Mouse (Mus musculus): ENCODE results near the gene Asap3. TPM values are rescaled to one million over a fixed set of nuclear protein-coding genes. Genes with fewer than 3 reads are reported as not detected.

Asap3 gene
- total RNA-seq, 2 experiments from 2014 or later = 2.5 to 3.1 TPM

DNA sequence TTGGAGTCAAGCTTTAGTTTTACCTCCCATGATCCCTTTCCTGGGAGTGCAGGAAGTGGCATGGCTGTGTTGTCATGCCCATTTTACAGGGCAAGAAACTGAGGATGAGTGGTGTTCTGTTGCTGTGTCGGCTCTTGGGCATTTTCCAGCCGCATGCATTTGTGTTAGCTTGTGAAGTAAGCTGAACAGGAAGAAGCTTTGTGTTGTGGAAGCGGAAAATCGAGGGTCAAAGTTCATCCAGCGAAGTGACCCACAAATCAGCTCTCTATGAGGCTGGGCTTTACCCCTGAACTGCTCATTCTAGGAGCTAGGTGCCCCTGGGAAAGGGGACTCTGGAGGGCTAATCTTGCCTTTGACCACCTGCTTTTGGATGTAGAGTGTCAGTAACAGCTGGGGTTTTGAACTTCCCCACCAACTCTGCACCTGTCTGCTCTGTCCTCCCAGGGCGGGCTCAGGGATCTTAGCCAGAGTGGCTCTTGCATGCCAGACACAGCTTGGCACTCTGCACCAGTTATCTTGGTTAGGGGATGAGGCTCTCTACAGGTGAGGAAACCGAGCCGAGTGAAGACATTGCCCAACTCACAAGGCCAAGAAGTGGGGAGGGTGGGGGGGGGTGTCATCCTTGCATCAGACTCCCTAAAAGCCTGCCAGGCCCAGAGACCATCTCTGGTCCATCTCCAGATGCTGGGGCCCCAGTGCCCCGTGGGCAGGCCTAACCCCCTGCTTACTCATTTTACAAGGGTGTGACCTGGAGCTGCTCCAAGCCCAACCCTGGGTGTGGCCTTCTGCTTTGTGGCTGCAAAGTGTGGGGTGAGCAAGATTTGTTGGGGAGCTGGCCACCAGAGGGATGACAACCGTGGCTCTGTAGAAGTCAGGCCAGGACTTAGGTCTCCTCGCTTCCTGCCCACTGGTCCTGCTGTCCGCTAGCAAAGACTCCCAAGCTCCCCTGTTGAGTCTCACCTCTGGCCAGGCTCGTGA, 31.7 kb upstream of the Asap3 start:
- no peak overlapping the region for H3K27ac ChIP-seq
- DNase-seq (ENCODE audit: low spot score in 2 of 2) = no peak
- no peak for TF ChIP-seq CTCF (conservative IDR thresholded peaks at IDR 0.05)
- H3K4me3 ChIP-seq = no peak overlapping the region

DNA sequence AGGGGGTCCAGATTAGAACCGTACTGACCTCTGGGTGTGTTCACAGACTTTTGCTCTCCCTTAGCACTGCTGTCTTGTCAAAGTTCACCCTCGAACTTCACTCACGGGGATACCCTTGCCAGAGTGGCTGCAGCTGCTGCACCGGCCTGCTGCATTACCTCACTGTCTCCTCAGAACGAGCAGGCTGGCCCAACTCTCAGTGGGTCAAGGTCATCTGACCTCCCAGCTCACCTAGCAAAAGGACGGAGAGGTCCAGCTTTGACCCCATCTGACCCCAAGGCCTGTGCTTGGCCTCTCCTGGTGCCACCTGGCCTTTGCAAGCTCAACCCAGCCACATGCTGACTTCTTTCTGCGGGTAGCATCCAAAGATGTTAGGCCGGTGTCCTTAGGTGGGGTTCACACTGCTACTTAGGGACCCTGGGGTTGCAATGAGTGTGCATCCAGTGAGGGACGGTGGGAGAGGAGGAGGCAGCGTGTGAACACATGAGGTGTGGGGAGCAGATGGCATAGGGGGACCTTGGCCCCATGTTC, 30.1 kb upstream of the Asap3 start:
- H3K4me3 ChIP-seq = no peak overlapping the region
- TF ChIP-seq CTCF (conservative IDR thresholded peaks at IDR 0.05) = no peak

DNA sequence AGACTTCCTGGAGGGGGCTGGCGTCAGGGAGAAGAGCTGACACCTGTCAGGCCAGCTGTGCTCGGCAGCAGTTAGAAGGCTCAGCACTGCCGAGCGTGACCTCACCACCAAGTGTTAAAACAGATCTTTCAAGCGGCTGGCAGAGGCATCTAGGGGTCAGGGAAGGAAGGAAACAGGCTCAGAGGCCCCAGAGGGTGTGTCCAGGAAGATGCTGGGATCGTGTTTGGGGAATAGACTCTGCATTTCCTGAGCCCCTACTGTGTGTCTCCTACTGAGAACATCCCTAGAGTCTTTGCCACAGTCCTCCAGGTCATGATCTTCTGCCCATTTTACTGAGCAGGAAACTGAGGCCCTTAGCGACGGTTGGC, 28.9 kb upstream of the Asap3 start:
- no peak for DNase-seq (ENCODE audit: low spot score in 2 of 2)
- TF ChIP-seq CTCF (conservative IDR thresholded peaks at IDR 0.05) = no peak
- no peak overlapping the region for H3K4me3 ChIP-seq
- H3K27ac ChIP-seq = no peak overlapping the region

More for the DNA sequence above, 30.1 kb upstream of the Asap3 start:
- H3K27ac ChIP-seq = no peak overlapping the region
- DNase-seq (ENCODE audit: low spot score in 2 of 2) = no peak

DNA sequence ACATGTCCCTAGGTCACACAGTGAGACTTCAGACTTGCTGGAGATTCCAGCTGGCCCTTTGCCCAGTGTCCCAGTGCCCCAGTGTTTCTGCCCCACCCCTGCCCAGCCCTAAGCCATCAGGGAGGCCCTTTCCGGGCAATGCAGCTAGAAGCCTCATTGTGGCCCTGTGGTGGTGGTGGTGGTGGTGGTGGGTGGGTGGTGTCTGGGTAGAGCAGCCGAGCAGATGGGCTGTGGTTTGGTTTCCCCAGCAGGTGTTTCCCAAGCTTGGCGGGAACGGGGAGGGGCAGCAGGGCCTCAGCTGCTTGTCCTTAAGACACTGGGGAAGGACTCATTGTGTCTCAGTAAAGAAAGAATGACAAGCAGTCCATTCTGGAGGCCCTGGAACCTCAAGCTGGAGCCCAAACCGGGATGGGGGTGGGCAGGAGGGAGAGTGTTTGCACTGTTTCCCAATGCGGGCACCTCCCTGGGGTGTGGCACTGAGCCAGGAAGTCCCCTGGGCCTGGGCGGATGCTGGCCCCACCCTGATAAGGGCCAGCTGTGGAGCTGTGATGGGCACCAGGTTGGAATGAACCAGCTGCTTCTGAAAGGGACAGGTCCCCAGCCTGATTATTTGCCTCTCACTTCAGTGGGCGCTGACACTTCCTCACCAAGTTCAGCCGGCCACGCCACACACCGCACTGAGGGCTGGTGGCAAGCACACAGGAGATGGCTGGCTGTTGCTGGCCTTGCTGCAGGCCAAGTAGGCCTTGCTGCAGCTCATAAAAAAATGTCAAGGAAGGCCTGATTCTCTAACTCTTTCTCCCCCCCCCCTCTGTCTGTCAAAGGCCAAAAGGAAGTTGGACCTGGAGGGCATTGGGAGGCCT, 28.3 kb upstream of the Asap3 start:
- Histone ChIP-seq H3K4me3 (no peak overlapping the region), H3K27ac (no peak overlapping the region)
- TF ChIP-seq CTCF (conservative IDR thresholded peaks at IDR 0.05) = no peak
- DNase-seq (ENCODE audit: low spot score in 2 of 2) = no peak

DNA sequence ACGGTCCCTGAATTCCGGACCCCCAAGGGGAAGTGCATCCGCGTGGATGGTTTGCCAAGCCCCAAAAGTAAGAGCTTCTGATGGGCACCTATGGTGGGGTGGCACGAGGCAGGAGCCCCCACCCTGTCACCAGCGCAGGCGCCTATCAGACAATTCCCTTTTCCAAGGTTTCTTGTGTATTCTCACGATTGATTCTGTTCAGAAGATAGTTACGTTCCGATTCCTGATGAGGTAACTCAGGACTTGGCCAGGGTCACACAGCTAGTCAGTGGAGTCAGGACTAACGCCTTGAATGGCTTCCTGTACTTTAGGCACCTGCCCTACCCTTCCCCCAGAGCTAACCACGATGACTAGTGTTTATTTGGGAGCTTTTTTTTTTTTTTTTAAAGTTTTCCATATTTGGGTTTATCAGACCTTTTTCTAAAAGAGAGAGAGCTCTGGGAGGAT, 27.7 kb upstream of the Asap3 start:
- TF ChIP-seq CTCF (conservative IDR thresholded peaks at IDR 0.05) = no peak
- no peak overlapping the region for H3K4me3 ChIP-seq
- no peak overlapping the region for H3K27ac ChIP-seq
- no peak for DNase-seq (ENCODE audit: low spot score in 2 of 2)

DNA sequence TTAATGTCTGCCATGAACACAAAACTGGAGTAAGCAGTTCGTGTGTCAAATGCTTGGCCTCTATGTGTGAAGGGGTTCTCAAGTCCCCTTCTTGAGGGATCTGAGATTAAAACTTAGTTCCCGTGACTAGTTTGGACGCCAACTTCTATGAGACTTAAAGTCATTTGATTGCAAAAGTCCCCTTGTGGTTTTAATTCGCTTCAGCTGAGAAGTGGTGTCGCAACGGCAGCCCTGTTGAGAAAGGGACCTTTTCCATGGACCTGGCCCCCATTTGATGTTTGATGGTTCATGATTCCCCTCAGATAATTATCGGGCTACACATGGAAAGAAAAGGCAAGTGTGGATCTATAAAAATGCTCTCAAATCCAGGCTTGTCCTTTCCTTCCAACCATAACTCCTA, 26.7 kb upstream of the Asap3 start:
- Histone ChIP-seq H3K27ac (no peak overlapping the region), H3K4me3 (peak overlapping the region; percentile 56; the same call in 1 of the 2 replicates)
- TF ChIP-seq CTCF (conservative IDR thresholded peaks at IDR 0.05) = no peak
- DNase-seq (ENCODE audit: low spot score in 2 of 2) = no peak

DNA sequence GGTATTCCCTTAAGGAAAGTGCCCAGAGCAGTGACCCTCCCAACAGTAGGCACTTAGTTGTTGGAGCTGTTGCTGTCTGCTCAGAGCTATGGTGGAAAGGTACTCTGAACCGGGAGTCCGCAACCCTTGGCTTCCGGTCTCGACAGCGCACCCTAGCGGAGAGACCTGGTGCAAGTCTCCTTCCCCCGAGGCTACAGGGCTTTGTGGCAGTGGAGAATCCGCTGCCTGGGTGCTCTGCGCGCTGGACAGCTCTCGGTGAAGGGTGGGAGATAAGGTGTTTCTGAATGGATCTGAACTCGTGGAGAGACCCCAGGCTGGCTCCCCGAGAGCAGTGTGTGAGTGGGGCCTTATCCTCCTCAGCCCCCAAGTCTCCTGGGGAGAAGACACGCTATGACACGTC, 26.2 kb upstream of the Asap3 start:
- peak overlapping the region; percentile 86 for H3K27ac ChIP-seq
- peak; percentile 92 for TF ChIP-seq CTCF (conservative IDR thresholded peaks at IDR 0.05)
- peak overlapping the region; percentile 56 for H3K4me3 ChIP-seq
- peak; percentile 61 to 89 for DNase-seq (ENCODE audit: low spot score in 2 of 2)

DNA sequence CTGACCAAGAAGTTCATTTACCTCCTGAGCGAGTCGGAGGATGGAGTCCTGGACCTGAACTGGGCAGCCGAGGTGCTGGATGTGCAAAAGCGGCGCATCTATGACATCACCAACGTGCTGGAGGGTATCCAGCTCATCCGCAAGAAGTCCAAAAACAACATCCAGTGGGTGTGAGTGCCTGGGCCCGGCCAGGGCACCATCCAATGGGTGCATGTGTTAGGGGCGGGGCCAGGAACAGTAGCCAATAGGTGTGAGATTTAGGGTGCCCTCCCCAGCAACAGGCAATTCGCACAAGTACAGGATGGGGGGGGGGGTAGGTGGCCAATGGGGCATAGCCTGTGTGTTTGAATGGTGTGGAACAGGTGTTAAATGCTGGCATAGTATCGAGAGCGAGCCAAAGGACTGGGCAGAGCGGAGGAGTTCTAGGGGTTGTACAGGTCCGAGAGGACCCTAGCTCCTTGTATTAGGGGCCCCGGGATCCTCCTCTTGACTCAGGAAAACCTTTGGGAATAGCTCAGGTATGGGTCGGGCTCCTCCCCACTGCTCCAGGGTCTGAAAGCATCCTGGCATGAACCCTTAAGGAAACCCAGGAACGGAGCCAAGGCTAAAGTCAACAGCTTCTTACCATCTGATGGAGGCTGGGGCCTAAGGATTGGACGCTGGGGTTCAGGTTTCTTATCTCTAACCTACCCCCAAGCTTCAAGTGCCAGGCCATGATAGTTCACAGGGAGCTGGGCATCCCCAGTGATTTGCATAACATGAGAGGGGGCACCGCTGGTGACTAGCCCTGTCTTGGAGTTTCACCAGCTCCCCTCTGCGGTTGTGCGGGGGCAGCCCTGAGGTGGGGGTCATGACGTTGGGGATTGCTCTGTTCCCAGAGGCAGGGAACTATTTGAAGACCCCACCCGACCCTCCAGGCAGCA, 25.5 kb upstream of the Asap3 start:
- Histone ChIP-seq H3K27ac (peak overlapping the region; percentile 86), H3K4me3 (peak overlapping the region; percentile 56)
- peak; percentile 69 to 74 for DNase-seq (ENCODE audit: low spot score in 2 of 2)
- TF ChIP-seq CTCF (conservative IDR thresholded peaks at IDR 0.05) = no peak

DNA sequence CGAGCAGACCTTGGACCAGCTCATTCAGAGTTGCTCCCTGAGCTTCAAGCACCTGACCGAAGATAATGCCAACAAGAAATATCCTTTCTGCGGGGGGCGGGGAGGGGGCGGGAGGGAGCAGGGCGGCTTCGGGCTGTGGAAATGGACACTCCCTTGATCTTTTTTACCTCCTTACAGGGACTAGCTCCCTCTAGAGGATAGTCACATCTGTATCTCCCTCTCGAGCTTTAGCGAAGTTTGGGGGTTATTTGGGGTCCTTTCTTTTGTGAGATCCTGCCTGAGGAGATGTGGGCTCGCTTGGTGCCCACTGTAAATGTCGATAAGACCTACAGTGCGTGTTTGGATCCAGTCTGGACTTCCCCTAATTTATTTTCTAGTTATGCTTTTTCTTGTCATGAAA, 24.8 kb upstream of the Asap3 start:
- no peak overlapping the region for H3K27ac ChIP-seq
- peak overlapping the region; percentile 56; the same call in 1 of the 2 replicates for H3K4me3 ChIP-seq
- DNase-seq (ENCODE audit: low spot score in 2 of 2) = no peak
- peak; percentile 65 for TF ChIP-seq CTCF (conservative IDR thresholded peaks at IDR 0.05)

DNA sequence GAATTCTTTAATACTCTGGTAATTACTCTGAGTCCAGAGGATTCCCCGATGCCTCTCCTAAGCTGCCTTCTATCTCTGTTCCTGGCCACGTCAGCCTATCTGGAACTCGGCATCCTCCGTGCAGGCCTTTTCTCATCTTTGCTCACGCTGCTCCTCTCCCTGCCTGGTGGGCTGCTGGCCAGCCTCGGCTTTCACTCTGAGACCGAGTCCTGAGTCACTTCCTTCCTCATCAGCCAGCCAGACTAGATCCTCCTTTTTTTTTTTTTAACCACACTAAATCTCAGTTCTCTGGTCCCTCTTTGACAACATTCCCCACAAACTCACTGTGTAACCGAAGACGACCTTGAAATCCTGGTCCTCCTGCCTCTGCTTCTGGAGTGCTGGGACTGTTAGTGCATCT, 20.8 kb upstream of the Asap3 start:
- peak in 1 of 2 experiments; percentile 17 for DNase-seq (ENCODE audit: low spot score in 2 of 2)
- H3K4me3 ChIP-seq = no peak overlapping the region
- TF ChIP-seq CTCF (conservative IDR thresholded peaks at IDR 0.05) = no peak

DNA sequence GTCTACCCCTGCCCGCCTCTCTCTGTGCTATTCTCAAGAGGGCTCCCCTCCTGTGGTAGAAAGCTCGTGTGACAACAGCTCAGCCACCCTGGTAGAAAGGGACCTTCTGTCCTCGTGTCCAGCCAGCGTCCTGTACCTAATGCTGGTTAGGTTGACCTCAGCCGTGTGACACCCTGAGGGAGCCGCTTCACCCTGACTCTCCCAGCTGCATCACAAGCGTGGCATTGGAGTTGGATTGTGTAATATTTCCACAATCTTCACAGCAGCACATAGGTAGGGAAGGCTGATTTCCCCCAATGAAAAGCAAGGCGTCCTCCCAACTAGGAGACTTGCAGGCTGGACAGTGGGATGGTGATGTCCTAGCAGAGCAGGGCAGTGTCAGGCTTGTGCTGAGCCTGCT, 19.9 kb upstream of the Asap3 start:
- DNase-seq (ENCODE audit: low spot score in 2 of 2) = no peak
- no peak for TF ChIP-seq CTCF (conservative IDR thresholded peaks at IDR 0.05)
- no peak overlapping the region for H3K4me3 ChIP-seq
- no peak overlapping the region for H3K27ac ChIP-seq

More for the DNA sequence above, 20.8 kb upstream of the Asap3 start:
- H3K27ac ChIP-seq = no peak overlapping the region; the same call in 1 of the 2 replicates
